In genomic region chr5:103370456-103370855, GRCm38 (mm10) we compare ENCODE assay signal across 28 mouse cellular contexts. TPM values are rescaled to one million over a fixed set of nuclear protein-coding genes. Genes with fewer than 3 reads are reported as not detected.
A peak's percentile ranks its signal among the peaks of the same experiment; 100 is the strongest.
DNase-seq lines count a peak whose midpoint lies in the region; ATAC-seq and TF ChIP-seq lines count a peak whose summit lies in the region.
"Had no signal": no experiment of that assay in that cellular context is flagged by ENCODE, and none has a peak within 500 bp of the region (broad histone marks: within the 10 kb centered on the region; RNA-seq: fewer than 3 reads in every experiment).

No protein-coding gene starts in this region.

- peaks cover under 1% of the 10 kb centered on the region; the same call in 1 of the 2 replicates for H3K4me1 ChIP-seq in forebrain, postnatal 0 days (ENCODE audit: insufficient read depth)
- H3K4me1 ChIP-seq in forebrain, embryonic 15.5 days: peaks cover under 1% of the 10 kb centered on the region; the same call in 1 of the 2 replicates
- peaks cover 5% of the 10 kb centered on the region; the same call in 1 of the 2 replicates for H3K4me1 ChIP-seq in lung, embryonic 14.5 days (ENCODE audit: insufficient read depth)
- H3K4me1 ChIP-seq in lung, adult 2 months (ENCODE audit: control insufficient read depth, insufficient read depth, low read length): peaks cover 3% of the 10 kb centered on the region

- 62% methylated on average over 4 of the region's 4 CpGs for WGBS in forebrain, postnatal 0 days
- WGBS in forebrain, embryonic 15.5 days: 76% methylated on average over 4 of the region's 4 CpGs
- WGBS in lung, embryonic 14.5 days: 40% methylated on average over 4 of the region's 4 CpGs
- 44% methylated on average over 4 of the region's 4 CpGs for WGBS in lung, adult 2 months

- TF ChIP-seq POLR2A in lung, adult 2 months (IDR thresholded peaks at IDR 0.05; ENCODE audit: borderline replicate concordance, extremely low read depth, low read depth, low read length): no peak

- H3K4me3 ChIP-seq in forebrain, postnatal 0 days (ENCODE audit: low read depth, low read length): no peak overlapping the region
- no peak overlapping the region for H3K4me3 ChIP-seq in forebrain, embryonic 15.5 days
- H3K4me3 ChIP-seq in lung, embryonic 14.5 days (ENCODE audit: low read depth, low read length): no peak overlapping the region
- H3K4me3 ChIP-seq in lung, adult 2 months (replicated peaks; ENCODE audit: extremely low read depth, low read depth, low read length): no peak overlapping the region
- H3K4me3 ChIP-seq: embryonic facial prominence, embryonic 15.5 days had no signal

- no peaks in the 10 kb centered on the region for H3K27me3 ChIP-seq in forebrain, postnatal 0 days (ENCODE audit: insufficient read depth, low read length)
- H3K27me3 ChIP-seq in forebrain, embryonic 15.5 days: no peaks in the 10 kb centered on the region
- no peaks in the 10 kb centered on the region for H3K27me3 ChIP-seq in lung, embryonic 14.5 days (ENCODE audit: insufficient read depth, low read length)
- H3K27me3 ChIP-seq: CH12.LX; embryonic facial prominence, embryonic 15.5 days had no signal

- H3K4me2 ChIP-seq in forebrain, postnatal 0 days (ENCODE audit: low read depth): no peak overlapping the region
- H3K4me2 ChIP-seq in forebrain, embryonic 15.5 days (replicated peaks): no peak overlapping the region
- no peak overlapping the region for H3K4me2 ChIP-seq in lung, embryonic 14.5 days
- H3K4me2 ChIP-seq: embryonic facial prominence, embryonic 15.5 days; heart, embryonic 11.5 days; hindbrain, embryonic 14.5 days had no signal

- no peaks in the 10 kb centered on the region for H3K36me3 ChIP-seq in forebrain, postnatal 0 days (ENCODE audit: insufficient read depth)
- no peaks in the 10 kb centered on the region for H3K36me3 ChIP-seq in forebrain, embryonic 15.5 days
- no peaks in the 10 kb centered on the region for H3K36me3 ChIP-seq in lung, embryonic 14.5 days (ENCODE audit: insufficient read depth)
- H3K36me3 ChIP-seq: embryonic facial prominence, embryonic 15.5 days; G1E had no signal

- TF ChIP-seq CTCF in forebrain, postnatal 0 days (IDR thresholded peaks at IDR 0.05; ENCODE audit: low read depth): no peak
- TF ChIP-seq CTCF in lung, embryonic 14.5 days (IDR thresholded peaks at IDR 0.05; ENCODE audit: low read depth): no peak
- no peak for TF ChIP-seq CTCF in lung, adult 2 months (IDR thresholded peaks at IDR 0.05; ENCODE audit: insufficient read depth, low read length)

- DNase-seq in forebrain, postnatal 0 days: peak; percentile 31
- DNase-seq in lung, embryonic 14.5 days: peak; percentile 65
- no peak for DNase-seq in lung, adult 2 months
- DNase-seq in lung, postnatal 10 days: peak; percentile 15
- DNase-seq in lung, postnatal 25 days (ENCODE audit: low spot score): no peak
- DNase-seq in adipocyte (ENCODE audit: low spot score): peak; percentile 9
- DNase-seq: adrenal gland, adult 8-10 months; adrenal gland, postnatal 25 days; B cell, adult 2 months; cerebellum, adult 11-12 months; cerebellum, adult 8-10 months; cerebellum, postnatal 10 days; cerebellum, postnatal 36 days; embryo, embryonic 11 days; gastrocnemius, postnatal 10 days; gastrocnemius, postnatal 36 days; heart, adult 11 months; heart, postnatal 10 days; heart, postnatal 4 days had no signal

- ATAC-seq in forebrain, postnatal 0 days: peak; percentile 36; the same call in 1 of the 2 replicates
- no peak for ATAC-seq in forebrain, embryonic 15.5 days (replicated peaks)
- no peak for ATAC-seq in lung, embryonic 14.5 days (ENCODE audit: insufficient read depth)
- ATAC-seq: forebrain, embryonic 14.5 days; hindbrain, postnatal 0 days; inflammation-experienced regulatory T-cells, adult 6 months had no signal

- H3K9me3 ChIP-seq in forebrain, postnatal 0 days (ENCODE audit: low read length): no peaks in the 10 kb centered on the region
- H3K9me3 ChIP-seq in forebrain, embryonic 15.5 days: no peaks in the 10 kb centered on the region
- no peaks in the 10 kb centered on the region for H3K9me3 ChIP-seq in lung, embryonic 14.5 days (ENCODE audit: low read depth, low read length)
- H3K9me3 ChIP-seq: embryonic facial prominence, embryonic 15.5 days had no signal

- H3K9ac ChIP-seq in forebrain, postnatal 0 days: no peak overlapping the region
- H3K9ac ChIP-seq in forebrain, embryonic 15.5 days (replicated peaks): no peak overlapping the region
- no peak overlapping the region for H3K9ac ChIP-seq in lung, embryonic 14.5 days
- H3K9ac ChIP-seq: embryonic facial prominence, embryonic 15.5 days; hindbrain, embryonic 14.5 days had no signal

- no peak overlapping the region for H3K27ac ChIP-seq in forebrain, postnatal 0 days (ENCODE audit: low read depth, low read length)
- no peak overlapping the region for H3K27ac ChIP-seq in forebrain, embryonic 15.5 days (replicated peaks)
- H3K27ac ChIP-seq in lung, embryonic 14.5 days (ENCODE audit: low read depth): no peak overlapping the region
- H3K27ac ChIP-seq: embryonic facial prominence, embryonic 15.5 days; hindbrain, embryonic 14.5 days; hindbrain, postnatal 0 days had no signal

RNA-seq across cellular contexts. Expression of gene Ptpn13, which starts 54.5 kb away (rescaled TPM):
- 7.8 and 16.2 TPM in 2 replicates for total RNA-seq in forebrain, postnatal 0 days (2014; rRNA removed)
- 1.1 and 1.8 TPM in 2 replicates for polyA plus RNA-seq in forebrain, postnatal 0 days (2015; fragmentation: Nextera tagmentation; extraction: Ambion mirVana)
- polyA plus RNA-seq in forebrain, embryonic 15.5 days (2015; fragmentation: Nextera tagmentation; extraction: Ambion mirVana): 4.4 and 5.1 TPM in 2 replicates
- polyA plus RNA-seq in lung, embryonic 14.5 days (2014; fragmentation: Nextera tagmentation; extraction: Ambion mirVana): 15.7 and 16.2 TPM in 2 replicates
- 18.0 and 22.6 TPM in 2 replicates for polyA plus RNA-seq in lung, adult 2 months (2012; rRNA removed)
- polyA plus RNA-seq: G1E had no signal

Comparison
In these comparisons a context has a peak if more than half of its experiments do, and no peak if none do; other contexts are left out.
1. DNase-seq: peak in forebrain, postnatal 0 days (single experiment), lung, embryonic 14.5 days (single experiment), lung, postnatal 10 days (single experiment) and adipocyte (single experiment); none in lung, adult 2 months (single experiment) and lung, postnatal 25 days (single experiment).